Mouse (Mus musculus) E14TG2a.4 (cell line): ENCODE measurements around the gene Nfam1.

Experiments
- CTCF ChIP-seq: conservative IDR thresholded peaks from 2 replicates; pipeline ENCODE4 v1.5.1; 2014; ENCODE audit warnings: low read length
- NANOG ChIP-seq: IDR thresholded peaks from 2 replicates; pipeline ENCODE4 v1.6.1; 2014; ENCODE audit warnings: borderline replicate concordance, low read length, mixed read lengths
- POU5F1 ChIP-seq: IDR thresholded peaks from 2 replicates; pipeline ENCODE4 v1.6.1; 2014; ENCODE audit warnings: low read length, borderline replicate concordance

DNA sequence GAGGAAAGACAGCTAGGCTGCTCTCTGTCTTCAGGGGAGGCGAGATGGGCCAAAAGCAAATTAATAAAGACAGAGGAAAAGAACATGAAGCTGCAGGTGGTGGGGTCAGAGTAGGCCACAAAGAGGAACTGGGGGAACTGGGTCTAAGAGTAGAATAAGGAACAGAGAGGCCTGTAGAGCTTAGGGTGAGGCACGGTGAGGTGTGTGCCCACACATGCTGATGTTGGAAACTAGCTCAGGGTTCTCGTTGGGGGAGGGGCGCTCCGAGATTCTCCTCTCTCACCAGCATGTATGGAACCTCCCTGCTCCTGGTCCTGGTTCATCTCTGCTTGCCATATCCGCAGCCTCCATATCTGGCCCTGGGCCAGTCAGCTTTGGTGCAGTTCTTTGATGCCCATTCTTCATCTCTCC is 34.3 kb downstream of the Nfam1 start:
- TF ChIP-seq CTCF (no peak), NANOG (no peak), POU5F1 (no peak)
